ENCODE assay signal across 15 mouse cellular contexts in the genomic region with DNA sequence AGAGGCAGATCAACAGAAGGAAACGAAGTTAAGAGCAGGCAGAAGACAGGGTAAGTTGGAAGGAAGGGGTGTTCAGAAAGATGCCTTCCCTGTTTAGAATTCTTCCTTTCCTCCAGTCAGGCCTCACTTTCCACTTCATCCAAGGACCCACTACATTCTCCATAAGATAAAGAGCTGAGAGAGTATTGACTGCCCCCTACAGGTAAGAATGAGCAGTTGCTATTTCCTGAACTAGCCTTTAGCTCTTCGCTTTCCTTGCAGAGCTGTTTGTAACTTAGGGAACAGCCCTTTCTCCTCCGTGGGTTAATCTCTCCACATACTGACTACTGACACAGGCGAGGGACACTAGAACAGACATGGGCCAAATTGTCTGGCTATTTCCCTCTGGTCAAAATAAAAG.
A peak's percentile ranks its signal among the peaks of the same experiment; 100 is the strongest.
DNase-seq lines count a peak whose midpoint lies in the region; ATAC-seq and TF ChIP-seq lines count a peak whose summit lies in the region.
"Had no signal": no experiment of that assay in that cellular context is flagged by ENCODE, and none has a peak within 500 bp of the region (broad histone marks: within the 10 kb centered on the region; RNA-seq: fewer than 3 reads in every experiment).

No protein-coding gene starts in this region.

- TF ChIP-seq CTCF in left cerebral cortex, adult 2 months (IDR thresholded peaks at IDR 0.05), result peak; percentile 62

- no peaks in the 10 kb centered on the region for H3K36me3 ChIP-seq in forebrain, embryonic 14.5 days (ENCODE audit: control insufficient read depth, insufficient read depth, low read length)
- no peaks in the 10 kb centered on the region for H3K36me3 ChIP-seq in forebrain, embryonic 15.5 days
- no peaks in the 10 kb centered on the region for H3K36me3 ChIP-seq in ES-E14 (ENCODE audit: control insufficient read depth, insufficient read depth, low read length, poor library complexity, severe bottlenecking)
- H3K36me3 ChIP-seq: neural tube, embryonic 15.5 days had no signal

- no peaks in the 10 kb centered on the region for H3K9me3 ChIP-seq in forebrain, embryonic 14.5 days (replicated peaks; ENCODE audit: control insufficient read depth, low read length)
- no peaks in the 10 kb centered on the region for H3K9me3 ChIP-seq in forebrain, embryonic 15.5 days
- H3K9me3 ChIP-seq in ES-E14 (ENCODE audit: control insufficient read depth, insufficient read depth, low read depth, low read length), result no peaks in the 10 kb centered on the region
- H3K9me3 ChIP-seq: forebrain, embryonic 13.5 days; neural tube, embryonic 15.5 days had no signal

- no peak for ATAC-seq in forebrain, embryonic 14.5 days
- ATAC-seq in forebrain, embryonic 15.5 days (replicated peaks), result no peak
- ATAC-seq in megakaryocyte progenitor cell, adult 5-6 weeks (replicated peaks; ENCODE audit: poor library complexity), result peak; percentile 75
- ATAC-seq: forebrain, embryonic 13.5 days had no signal

- no peak overlapping the region for H3K4me2 ChIP-seq in forebrain, embryonic 14.5 days (ENCODE audit: low read length)
- H3K4me2 ChIP-seq in forebrain, embryonic 15.5 days (replicated peaks), result no peak overlapping the region
- H3K4me2 ChIP-seq: forebrain, embryonic 13.5 days; neural tube, embryonic 15.5 days had no signal

- in situ Hi-C loops in ES-E14 (cut with MboI; ENCODE audit: low sequenced_read_pairs in 2 of 2, unreplicated experiment in 2 of 2), result no loop called here

- H3K27ac ChIP-seq in forebrain, embryonic 14.5 days (ENCODE audit: low read depth, low read length), result no peak overlapping the region
- H3K27ac ChIP-seq in forebrain, embryonic 15.5 days (replicated peaks), result no peak overlapping the region
- no peak overlapping the region for H3K27ac ChIP-seq in left cerebral cortex, adult 2 months
- H3K27ac ChIP-seq in ES-E14 (ENCODE audit: insufficient read depth, low read depth, low read length, poor library complexity, severe bottlenecking), result no peak overlapping the region
- H3K27ac ChIP-seq: forebrain, embryonic 13.5 days; neural tube, embryonic 15.5 days had no signal

- 55% methylated on average over 4 of the region's 4 CpGs for WGBS in forebrain, embryonic 14.5 days
- 48% methylated on average over 4 of the region's 4 CpGs for WGBS in forebrain, embryonic 15.5 days

- no peaks in the 10 kb centered on the region for H3K4me1 ChIP-seq in forebrain, embryonic 14.5 days (ENCODE audit: control insufficient read depth, insufficient read depth, low read length)
- H3K4me1 ChIP-seq in forebrain, embryonic 15.5 days, result no peaks in the 10 kb centered on the region
- no peaks in the 10 kb centered on the region for H3K4me1 ChIP-seq in ES-E14 (ENCODE audit: control insufficient read depth in 2 of 2, insufficient read depth in 2 of 2, low read length in 2 of 2, poor library complexity in 1 of 2)
- H3K4me1 ChIP-seq: forebrain, embryonic 13.5 days; neural tube, embryonic 15.5 days had no signal

- intact Hi-C loops in left cerebral cortex, adult 2 months (cut with DNase I), result no loop called here

- H3K9ac ChIP-seq in forebrain, embryonic 14.5 days (ENCODE audit: low read length), result no peak overlapping the region
- no peak overlapping the region for H3K9ac ChIP-seq in forebrain, embryonic 15.5 days (replicated peaks)
- no peak overlapping the region for H3K9ac ChIP-seq in ES-E14 (ENCODE audit: insufficient read depth, low read depth, low read length, poor library complexity, severe bottlenecking)
- H3K9ac ChIP-seq: forebrain, embryonic 13.5 days; neural tube, embryonic 15.5 days had no signal

- DNase-seq in forebrain, embryonic 14.5 days (ENCODE audit: low spot score), result peak; percentile 33
- DNase-seq in left cerebral cortex, adult 2 months (ENCODE audit: extremely low spot score in 1 of 2, low spot score in 2 of 2), result no peak
- DNase-seq in left cerebral cortex, adult 9 months (ENCODE audit: low spot score in 2 of 2), result no peak
- DNase-seq in ES-E14 (ENCODE audit: low read depth, low spot score), result peak; percentile 26
- no peak for DNase-seq in B cell, adult 2 months
- DNase-seq in urinary bladder, postnatal 25 days (ENCODE audit: low spot score), result no peak
- DNase-seq: cerebellum, adult 8-10 months; gastrocnemius, postnatal 25 days; kidney, adult 18-20 months; kidney, postnatal 4 days; lung, postnatal 14 days had no signal

- no peaks in the 10 kb centered on the region for H3K27me3 ChIP-seq in forebrain, embryonic 14.5 days (replicated peaks; ENCODE audit: control insufficient read depth, insufficient read depth, low read length)
- no peaks in the 10 kb centered on the region for H3K27me3 ChIP-seq in forebrain, embryonic 15.5 days
- H3K27me3 ChIP-seq: forebrain, embryonic 13.5 days; neural tube, embryonic 15.5 days had no signal

- H3K4me3 ChIP-seq in forebrain, embryonic 14.5 days (ENCODE audit: low read depth, low read length), result no peak overlapping the region
- no peak overlapping the region for H3K4me3 ChIP-seq in forebrain, embryonic 15.5 days
- H3K4me3 ChIP-seq in left cerebral cortex, adult 2 months, result no peak overlapping the region
- no peak overlapping the region for H3K4me3 ChIP-seq in ES-E14 (ENCODE audit: insufficient read depth in 1 of 2, low read depth in 1 of 2, low read length in 2 of 2, poor library complexity in 1 of 2, severe bottlenecking in 1 of 2)
- H3K4me3 ChIP-seq: forebrain, embryonic 13.5 days; neural tube, embryonic 15.5 days had no signal

TF ChIP-seq in ES-E14, 5 proteins besides CTCF, POLR2A, EP300 and RAD21:
- TF ChIP-seq MAFK (IDR thresholded peaks at IDR 0.05; ENCODE audit: insufficient read depth, low read depth, low read length) (no peak), CHD2 (IDR thresholded peaks at IDR 0.05; ENCODE audit: low read depth, low read length) (no peak), HCFC1 (IDR thresholded peaks at IDR 0.05; ENCODE audit: borderline replicate concordance, insufficient read depth, low read length) (no peak), ZNF384 (IDR thresholded peaks at IDR 0.05; ENCODE audit: low read depth, low read length) (no peak), ZC3H11A (IDR thresholded peaks at IDR 0.05; ENCODE audit: borderline replicate concordance, low read depth, low read length) (no peak)

Comparison
In these comparisons a context has a peak if more than half of its experiments do, and no peak if none do; other contexts are left out.
1. DNase-seq: peak in forebrain, embryonic 14.5 days (single experiment) and ES-E14 (single experiment); none in left cerebral cortex, adult 2 months (0 of 2), left cerebral cortex, adult 9 months (0 of 2), B cell, adult 2 months (0 of 2) and urinary bladder, postnatal 25 days (single experiment).